Mouse (Mus musculus) intestine, embryonic 15.5 days (tissue): Measurements from ENCODE around the gene Naa40. TPM values are rescaled to one million over a fixed set of nuclear protein-coding genes. Genes with fewer than 3 reads are reported as not detected.

Experiments
- ATAC-seq: fragments of 200-750 bp; cut with Nextera tagmentation; 2 replicates; pipeline ENCODE4 v1.8.0; 2017; ENCODE audit warnings: moderate TSS enrichment, moderate library complexity
- H3K27ac ChIP-seq: fragments of 300-500 bp; sonication (generic); 2 replicates; pipeline ENCODE4 v1.5.1; 2015; ENCODE audit warnings: mild to moderate bottlenecking, inconsistent platforms
- H3K27me3 ChIP-seq: fragments of 300-500 bp; sonication (generic); replicated peaks from 2 replicates; pipeline ENCODE4 v1.6.1; 2015; ENCODE audit warnings: inconsistent platforms
- H3K36me3 ChIP-seq: fragments of 300-500 bp; sonication (generic); 2 replicates; pipeline ENCODE4 v1.6.1; 2015; ENCODE audit warnings: inconsistent platforms
- H3K4me1 ChIP-seq: fragments of 300-500 bp; sonication (generic); replicated peaks from 2 replicates; pipeline ENCODE4 v1.6.1; 2015; ENCODE audit warnings: inconsistent platforms
- H3K4me2 ChIP-seq: fragments of 300-500 bp; sonication (generic); replicated peaks from 2 replicates; pipeline ENCODE4 v1.6.1; 2015; ENCODE audit warnings: mild to moderate bottlenecking, inconsistent platforms
- H3K4me3 ChIP-seq: fragments of 300-500 bp; sonication (generic); replicated peaks from 2 replicates; pipeline ENCODE4 v1.5.1; 2015; ENCODE audit warnings: inconsistent platforms
- H3K9ac ChIP-seq: fragments of 300-500 bp; sonication (generic); 2 replicates; pipeline ENCODE4 v1.6.1; 2015; ENCODE audit warnings: inconsistent platforms
- H3K9me3 ChIP-seq: fragments of 300-500 bp; sonication (generic); 2 replicates; pipeline ENCODE4 v1.6.1; 2016; ENCODE audit warnings: inconsistent platforms
- WGBS: fragments of 180-500 bp; shearing (Covaris S2); methylation state at CpG from one replicate; pipeline ENCODE4 v1.1.7; 2015; 5-methylcytosine and 5-hydroxymethylcytosine counted together
- polyA plus RNA-seq: library from polyadenylated mRNA; unstranded; fragments of >200 nt; fragmentation: Nextera tagmentation; extraction: Ambion mirVana; gene quantifications from 2 replicates; pipeline ENCODE4 v1.2.1, GENCODE M21; 2015

Naa40 gene
- polyA plus RNA-seq, 1 experiment from 2014 or later, result 52.9 TPM

GRCm38 (mm10) chr19:7204898-7205297, 36.1 kb downstream of the Naa40 start:
- no peak for ATAC-seq
- Histone ChIP-seq H3K4me1 (peaks cover 21% of the 10 kb centered on the region), H3K36me3 (peaks cover 28% of the 10 kb centered on the region), H3K27ac (no peak overlapping the region), H3K27me3 (no peaks in the 10 kb centered on the region), H3K4me2 (peak overlapping the region; percentile 72), H3K9me3 (no peaks in the 10 kb centered on the region), H3K4me3 (peak overlapping the region; percentile 78), H3K9ac (peak overlapping the region; percentile 75)
- 60% methylated on average over 2 of the region's 2 CpGs for WGBS

DNA sequence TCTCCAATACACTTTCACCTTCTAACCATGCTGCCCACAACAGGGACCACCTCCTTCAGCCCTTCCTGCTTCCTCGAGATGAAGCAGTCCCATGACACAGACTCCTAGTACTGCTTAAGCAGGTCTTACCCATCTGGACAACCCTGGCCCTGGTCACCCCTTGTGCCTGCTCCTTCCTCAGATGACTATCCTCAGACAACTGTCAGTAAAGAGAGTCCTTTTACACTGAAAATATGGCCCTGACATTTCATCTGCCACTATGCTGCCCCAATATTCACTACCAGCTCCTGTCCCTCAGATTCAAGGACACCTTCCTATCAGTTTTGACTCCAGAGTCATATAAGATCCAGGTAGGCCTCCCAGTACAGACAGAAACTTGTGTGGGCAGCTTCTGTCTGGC, 40.6 kb downstream of the Naa40 start:
- WGBS, result 45% methylated on average over 1 of the region's 1 CpGs
- Histone ChIP-seq H3K36me3 (peaks cover 53% of the 10 kb centered on the region), H3K27me3 (no peaks in the 10 kb centered on the region), H3K27ac (no peak overlapping the region), H3K9ac (no peak overlapping the region), H3K4me1 (peaks cover 31% of the 10 kb centered on the region), H3K4me3 (no peak overlapping the region), H3K9me3 (no peaks in the 10 kb centered on the region), H3K4me2 (no peak overlapping the region)
- no peak for ATAC-seq

DNA sequence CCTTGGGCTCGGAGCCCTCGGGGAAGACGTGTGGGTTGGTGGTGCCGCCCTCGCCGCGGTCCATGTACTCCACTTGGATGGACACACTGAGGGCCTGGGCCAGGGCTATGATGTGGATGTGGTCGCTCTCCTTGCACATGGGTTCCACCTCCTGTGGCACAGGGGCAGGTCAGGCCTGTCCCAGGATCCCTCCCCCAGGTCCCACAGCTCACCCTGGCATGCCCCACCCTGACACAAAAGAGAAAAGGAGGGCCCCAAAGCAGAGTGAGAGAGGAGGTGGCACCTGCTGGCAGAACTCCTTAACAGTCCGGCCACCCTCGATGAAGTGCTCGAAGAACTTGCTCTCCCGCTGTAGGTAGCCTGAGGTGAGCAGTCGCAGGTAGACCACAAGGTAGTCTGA, 41.9 kb downstream of the Naa40 start:
- Histone ChIP-seq H3K9ac (no peak overlapping the region), H3K4me3 (no peak overlapping the region), H3K36me3 (peaks cover 52% of the 10 kb centered on the region), H3K27ac (no peak overlapping the region), H3K9me3 (no peaks in the 10 kb centered on the region), H3K27me3 (no peaks in the 10 kb centered on the region), H3K4me1 (peaks cover 19% of the 10 kb centered on the region), H3K4me2 (no peak overlapping the region)
- no peak for ATAC-seq
- WGBS, result 93% methylated on average over 13 of the region's 13 CpGs

GRCm38 (mm10) chr19:7197445-7197844, 43.5 kb downstream of the Naa40 start:
- H3K36me3 ChIP-seq, result peaks cover 36% of the 10 kb centered on the region
- H3K9me3 ChIP-seq, result no peaks in the 10 kb centered on the region
- H3K4me1 ChIP-seq, result peaks cover 23% of the 10 kb centered on the region
- 0 out of 2 replicates have a peak, but pooled peaks have one; percentile 13 for ATAC-seq
- no peaks in the 10 kb centered on the region for H3K27me3 ChIP-seq
- no peak overlapping the region for H3K9ac ChIP-seq
- no peak overlapping the region for H3K4me2 ChIP-seq
- H3K27ac ChIP-seq, result no peak overlapping the region
- no peak overlapping the region for H3K4me3 ChIP-seq
- 83% methylated on average over 9 of the region's 9 CpGs for WGBS

DNA sequence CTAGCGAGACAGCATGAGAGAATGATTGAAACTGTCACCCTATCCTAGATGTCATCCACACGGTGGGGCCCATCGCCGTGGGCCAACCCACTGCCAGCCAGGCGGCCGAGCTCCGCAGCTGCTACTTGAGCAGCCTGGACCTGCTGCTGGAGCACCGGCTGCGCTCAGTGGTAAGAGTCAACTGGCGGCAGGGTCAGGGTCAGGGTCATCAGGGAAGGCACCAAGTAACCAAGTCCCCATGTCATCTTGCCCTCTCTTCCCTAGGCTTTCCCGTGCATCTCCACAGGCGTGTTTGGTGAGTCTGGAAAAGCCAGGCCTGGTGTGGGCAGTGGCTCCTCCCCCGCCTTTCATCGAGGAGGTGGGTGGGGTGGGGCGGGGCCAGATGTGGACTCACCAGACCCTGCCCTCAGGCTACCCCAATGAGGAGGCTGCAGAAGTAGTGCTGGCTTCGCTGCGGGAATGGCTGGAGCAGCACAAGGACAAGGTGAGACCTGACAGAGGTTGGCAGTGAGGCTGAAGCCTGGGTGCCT, 44.2 kb downstream of the Naa40 start:
- 21% methylated on average over 17 of the region's 17 CpGs for WGBS

DNA sequence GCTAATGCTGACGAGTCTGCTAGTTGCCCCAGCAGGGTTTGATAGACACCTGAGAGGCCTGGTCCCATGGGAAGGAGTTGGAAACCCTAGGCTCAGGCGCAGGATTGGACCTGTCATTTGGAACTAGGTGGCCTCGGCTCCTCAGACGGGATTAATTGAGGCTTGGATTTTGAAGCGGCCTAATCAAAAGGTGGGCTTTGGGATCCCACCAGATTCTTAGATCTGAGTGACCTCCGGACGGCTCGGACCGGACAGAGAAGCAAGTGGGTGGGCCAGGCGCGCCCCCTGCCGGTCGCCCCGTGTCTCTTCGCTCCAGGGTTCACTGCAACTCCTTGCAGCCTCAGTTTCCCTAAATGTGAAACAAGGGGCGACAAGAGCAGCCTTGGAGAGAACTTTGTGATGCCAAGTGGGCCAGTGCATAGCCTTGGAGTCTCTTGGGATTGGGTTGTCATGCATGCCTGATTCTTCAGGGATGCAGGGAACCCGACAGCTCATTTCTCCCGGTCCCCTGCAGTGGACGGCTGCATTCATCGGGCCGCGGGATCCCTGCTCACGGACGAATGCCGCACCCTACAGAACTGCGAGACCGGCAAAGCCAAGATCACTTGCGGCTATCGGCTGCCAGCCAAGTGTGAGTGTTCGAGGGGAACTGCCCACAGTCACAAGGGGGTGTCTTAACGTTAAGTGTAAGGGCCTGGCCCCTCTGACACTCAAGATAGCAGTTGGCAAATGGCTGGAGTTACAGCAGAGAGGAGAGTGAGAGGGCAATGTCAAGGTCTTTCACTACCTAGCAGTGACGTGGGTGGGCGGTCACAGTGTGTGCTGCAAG, 44.9 kb downstream of the Naa40 start:
- H3K4me3 ChIP-seq, result no peak overlapping the region
- peaks cover 34% of the 10 kb centered on the region for H3K36me3 ChIP-seq
- 20% methylated on average over 33 of the region's 33 CpGs for WGBS
- H3K9ac ChIP-seq, result no peak overlapping the region
- H3K9me3 ChIP-seq, result no peaks in the 10 kb centered on the region
- H3K27me3 ChIP-seq, result no peaks in the 10 kb centered on the region
- H3K4me2 ChIP-seq, result no peak overlapping the region
- H3K4me1 ChIP-seq, result peaks cover 35% of the 10 kb centered on the region
- H3K27ac ChIP-seq, result no peak overlapping the region
- ATAC-seq, result no peak; the same call in 1 of the 2 replicates

More for the DNA sequence above, 44.2 kb downstream of the Naa40 start:
- ATAC-seq, result peak; percentile 67
- Histone ChIP-seq H3K4me2 (no peak overlapping the region), H3K9ac (no peak overlapping the region), H3K27ac (no peak overlapping the region), H3K9me3 (no peaks in the 10 kb centered on the region), H3K4me1 (peaks cover 29% of the 10 kb centered on the region), H3K36me3 (peaks cover 34% of the 10 kb centered on the region), H3K27me3 (no peaks in the 10 kb centered on the region), H3K4me3 (no peak overlapping the region)

GRCm38 (mm10) chr19:7192561-7192967, 48.4 kb downstream of the Naa40 start:
- 67% methylated on average over 2 of the region's 2 CpGs for WGBS
- H3K4me2 ChIP-seq, result no peak overlapping the region
- H3K36me3 ChIP-seq, result peaks cover 4% of the 10 kb centered on the region; the same call in 1 of the 2 replicates
- no peak for ATAC-seq
- H3K9me3 ChIP-seq, result no peaks in the 10 kb centered on the region
- H3K27me3 ChIP-seq, result no peaks in the 10 kb centered on the region
- H3K9ac ChIP-seq, result no peak overlapping the region
- H3K27ac ChIP-seq, result no peak overlapping the region
- H3K4me3 ChIP-seq, result no peak overlapping the region
- peaks cover 52% of the 10 kb centered on the region for H3K4me1 ChIP-seq

DNA sequence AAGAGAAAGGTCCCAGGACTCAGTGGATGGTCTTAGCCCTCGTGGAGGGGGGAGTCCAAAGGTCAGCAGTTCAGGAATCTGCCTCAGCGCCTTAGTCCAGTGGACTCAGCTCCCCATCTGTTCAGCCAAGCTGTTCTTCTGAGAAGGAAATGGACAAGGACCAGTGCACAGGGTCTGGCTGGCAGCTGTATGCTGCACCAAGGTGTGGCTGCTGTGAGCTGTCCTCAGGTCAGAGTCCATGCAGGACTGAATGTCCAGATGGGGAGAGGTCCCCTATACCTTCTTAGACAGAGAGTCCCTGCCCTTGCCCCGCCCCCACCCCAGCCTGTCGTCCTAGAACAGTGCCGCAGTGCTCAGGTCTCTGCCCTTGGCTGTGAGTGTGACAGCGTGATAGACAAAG, 49.3 kb downstream of the Naa40 start:
- H3K9me3 ChIP-seq, result no peaks in the 10 kb centered on the region
- H3K9ac ChIP-seq, result no peak overlapping the region
- H3K27ac ChIP-seq, result peak overlapping the region; percentile 64
- no peak overlapping the region for H3K4me3 ChIP-seq
- H3K4me2 ChIP-seq, result no peak overlapping the region
- peaks cover 47% of the 10 kb centered on the region for H3K4me1 ChIP-seq
- peak; percentile 81 for ATAC-seq
- WGBS, result 30% methylated on average over 6 of the region's 6 CpGs
- H3K27me3 ChIP-seq, result no peaks in the 10 kb centered on the region
- H3K36me3 ChIP-seq, result no peaks in the 10 kb centered on the region

- H3K27ac ChIP-seq, result no peak overlapping the region
- H3K36me3 ChIP-seq, result no peaks in the 10 kb centered on the region
- no peak overlapping the region for H3K4me2 ChIP-seq
- ATAC-seq, result no peak
- 33% methylated on average over 5 of the region's 5 CpGs for WGBS
- H3K9me3 ChIP-seq, result no peaks in the 10 kb centered on the region
- no peaks in the 10 kb centered on the region for H3K27me3 ChIP-seq
- H3K4me3 ChIP-seq, result no peak overlapping the region
- H3K9ac ChIP-seq, result no peak overlapping the region
- H3K4me1 ChIP-seq, result peaks cover 46% of the 10 kb centered on the region
Measured at GRCm38 (mm10) chr19:7190986-7191385, 50.0 kb downstream of the Naa40 start.

DNA sequence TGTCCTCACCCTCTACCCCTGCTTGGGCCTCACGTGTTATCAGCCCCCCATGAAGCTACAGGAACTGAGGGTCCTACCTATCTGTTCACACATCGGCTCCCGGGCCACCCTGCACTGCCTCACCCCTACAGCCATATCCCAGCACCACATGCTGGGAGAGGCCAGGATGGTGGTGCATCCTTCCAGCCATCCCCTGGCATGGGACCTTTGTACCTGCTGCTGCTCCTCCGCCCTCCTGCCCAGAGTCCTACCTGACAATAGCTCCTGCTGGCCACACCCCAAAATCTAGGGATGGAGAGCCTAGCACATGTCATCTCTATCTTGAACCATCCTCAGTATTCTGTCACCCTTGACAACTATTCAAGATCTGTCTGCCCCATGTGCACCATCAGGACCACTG, 52.0 kb downstream of the Naa40 start:
- peaks cover 53% of the 10 kb centered on the region for H3K4me1 ChIP-seq
- H3K27me3 ChIP-seq, result no peaks in the 10 kb centered on the region

DNA sequence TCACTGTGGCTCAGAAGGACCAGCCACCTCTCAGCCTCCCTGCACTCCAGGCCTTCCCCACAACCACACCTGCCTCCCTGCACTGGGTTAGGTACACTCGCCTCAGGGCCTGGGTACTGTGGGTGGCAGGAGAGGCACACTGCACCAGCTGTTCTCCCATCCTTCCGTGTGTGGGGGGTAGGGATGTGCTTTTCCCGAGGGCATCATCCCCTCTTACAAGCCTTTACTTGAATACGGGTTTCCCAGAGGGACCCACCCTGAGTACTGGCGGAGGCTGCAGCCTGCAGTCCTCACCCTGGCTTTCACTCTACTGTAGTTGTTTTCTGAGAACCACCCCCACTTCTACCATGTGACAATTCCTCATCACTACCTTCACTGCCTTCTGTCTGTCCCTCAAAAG, 53.8 kb downstream of the Naa40 start:
- 0 out of 2 replicates have a peak overlapping the region, but pooled peaks have one; percentile 40 for H3K27ac ChIP-seq
- no peak overlapping the region for H3K4me3 ChIP-seq
- no peaks in the 10 kb centered on the region for H3K36me3 ChIP-seq
- no peaks in the 10 kb centered on the region; the same call in none of the 2 replicates for H3K27me3 ChIP-seq
- H3K4me2 ChIP-seq, result no peak overlapping the region
- peaks cover 50% of the 10 kb centered on the region for H3K4me1 ChIP-seq
- WGBS, result 61% methylated on average over 5 of the region's 5 CpGs
- H3K9me3 ChIP-seq, result no peaks in the 10 kb centered on the region
- no peak for ATAC-seq
- H3K9ac ChIP-seq, result no peak overlapping the region

More for the DNA sequence above, 52.0 kb downstream of the Naa40 start:
- no peak overlapping the region for H3K27ac ChIP-seq
- 71% methylated on average over 4 of the region's 4 CpGs for WGBS
- no peak overlapping the region for H3K4me2 ChIP-seq
- no peaks in the 10 kb centered on the region for H3K9me3 ChIP-seq
- no peak overlapping the region for H3K4me3 ChIP-seq
- H3K36me3 ChIP-seq, result no peaks in the 10 kb centered on the region
- H3K9ac ChIP-seq, result no peak overlapping the region
- no peak for ATAC-seq

GRCm38 (mm10) chr19:7185715-7186291, 55.2 kb downstream of the Naa40 start:
- H3K4me3 ChIP-seq, result no peak overlapping the region
- peak overlapping the region; percentile 28 for H3K4me2 ChIP-seq
- no peaks in the 10 kb centered on the region; the same call in none of the 2 replicates for H3K27me3 ChIP-seq
- no peaks in the 10 kb centered on the region for H3K9me3 ChIP-seq
- no peaks in the 10 kb centered on the region for H3K36me3 ChIP-seq
- 11% methylated on average over 18 of the region's 18 CpGs for WGBS
- H3K4me1 ChIP-seq, result peaks cover 43% of the 10 kb centered on the region
- no peak overlapping the region for H3K9ac ChIP-seq
- peak; percentile 34 for ATAC-seq
- H3K27ac ChIP-seq, result no peak overlapping the region
